Mouse (Mus musculus) heart, embryonic 10.5 days (tissue): ENCODE data around the gene Itga4. TPM values are rescaled to one million over a fixed set of nuclear protein-coding genes. Genes with fewer than 3 reads are reported as not detected.

Experiments used
- DNase-seq: peaks from one replicate; pipeline ENCODE4 v3.0.0-alpha.2; 2017; ENCODE audit warnings: low spot score
- H3K27ac ChIP-seq: fragments of 300-500 bp; sonication (generic); 2 replicates; pipeline ENCODE4 v1.5.1; 2016; ENCODE audit warnings: mild to moderate bottlenecking
- H3K27me3 ChIP-seq: fragments of 300-500 bp; sonication (generic); 2 replicates; pipeline ENCODE4 v1.6.1; 2016; ENCODE audit warnings: mild to moderate bottlenecking; ENCODE audit not compliant: poor library complexity, insufficient read depth, severe bottlenecking
- H3K36me3 ChIP-seq: fragments of 300-500 bp; sonication (generic); 2 replicates; pipeline ENCODE4 v1.6.1; 2016; ENCODE audit warnings: mild to moderate bottlenecking, moderate library complexity
- H3K4me1 ChIP-seq: fragments of 300-500 bp; sonication (generic); 2 replicates; pipeline ENCODE4 v1.6.1; 2016; ENCODE audit warnings: mild to moderate bottlenecking
- H3K4me3 ChIP-seq: fragments of 300-500 bp; sonication (generic); 2 replicates; pipeline ENCODE4 v1.5.1; 2016; ENCODE audit warnings: mild to moderate bottlenecking, moderate library complexity
- H3K9me3 ChIP-seq: fragments of 300-500 bp; sonication (generic); 2 replicates; pipeline ENCODE4 v1.6.1; 2016; ENCODE audit warnings: mild to moderate bottlenecking, moderate library complexity
- WGBS: fragments of 180-500 bp; shearing (Covaris S2); methylation state at CpG from one replicate; pipeline ENCODE4 v1.1.7; 2016; 5-methylcytosine and 5-hydroxymethylcytosine counted together
- polyA plus RNA-seq: library from polyadenylated mRNA; unstranded; fragments of >200 nt; fragmentation: Nextera tagmentation; extraction: Ambion mirVana; gene quantifications from 2 replicates; pipeline ENCODE4 v1.2.1, GENCODE M21; 2016

Gene Itga4
- polyA plus RNA-seq, 1 experiment from 2014 or later: 11.3 TPM

GRCm38 (mm10) chr2:79278581-79278980 lies 23.4 kb downstream of the Itga4 start:
- Histone ChIP-seq H3K4me3 (no peak overlapping the region), H3K9me3 (no peaks in the 10 kb centered on the region), H3K36me3 (no peaks in the 10 kb centered on the region), H3K4me1 (no peaks in the 10 kb centered on the region), H3K27ac (no peak overlapping the region), H3K27me3 (no peaks in the 10 kb centered on the region)
- DNase-seq: no peak

GRCm38 (mm10) chr2:79284206-79284605 lies 29.0 kb downstream of the Itga4 start:
- 89% methylated on average over 4 of the region's 4 CpGs for WGBS
- Histone ChIP-seq H3K27ac (no peak overlapping the region), H3K4me3 (no peak overlapping the region), H3K27me3 (no peaks in the 10 kb centered on the region), H3K4me1 (no peaks in the 10 kb centered on the region), H3K9me3 (no peaks in the 10 kb centered on the region), H3K36me3 (no peaks in the 10 kb centered on the region)
- no peak for DNase-seq

GRCm38 (mm10) chr2:79290149-79290548 lies 34.9 kb downstream of the Itga4 start:
- no peak for DNase-seq
- no peak overlapping the region for H3K4me3 ChIP-seq
- no peaks in the 10 kb centered on the region for H3K9me3 ChIP-seq
- no peaks in the 10 kb centered on the region for H3K36me3 ChIP-seq
- no peaks in the 10 kb centered on the region for H3K4me1 ChIP-seq
- 71% methylated on average over 1 of the region's 1 CpGs for WGBS
- no peak overlapping the region for H3K27ac ChIP-seq
- H3K27me3 ChIP-seq: no peaks in the 10 kb centered on the region

GRCm38 (mm10) chr2:79291922-79292321 lies 36.7 kb downstream of the Itga4 start:
- DNase-seq: no peak

GRCm38 (mm10) chr2:79292431-79292830 lies 37.2 kb downstream of the Itga4 start:
- no peak for DNase-seq
- H3K27ac ChIP-seq: no peak overlapping the region

More at GRCm38 (mm10) chr2:79291922-79292321, 36.7 kb downstream of the Itga4 start:
- Histone ChIP-seq H3K9me3 (no peaks in the 10 kb centered on the region), H3K4me3 (no peak overlapping the region), H3K27me3 (no peaks in the 10 kb centered on the region), H3K36me3 (no peaks in the 10 kb centered on the region), H3K4me1 (no peaks in the 10 kb centered on the region), H3K27ac (no peak overlapping the region)
- 77% methylated on average over 8 of the region's 8 CpGs for WGBS

GRCm38 (mm10) chr2:79302398-79302797 lies 47.2 kb downstream of the Itga4 start:
- no peak for DNase-seq
- no peaks in the 10 kb centered on the region for H3K27me3 ChIP-seq
- H3K27ac ChIP-seq: no peak overlapping the region
- no peaks in the 10 kb centered on the region for H3K36me3 ChIP-seq
- H3K4me1 ChIP-seq: no peaks in the 10 kb centered on the region
- H3K4me3 ChIP-seq: no peak overlapping the region
- H3K9me3 ChIP-seq: no peaks in the 10 kb centered on the region

More at GRCm38 (mm10) chr2:79292431-79292830, 37.2 kb downstream of the Itga4 start:
- 85% methylated on average over 6 of the region's 6 CpGs for WGBS
- no peaks in the 10 kb centered on the region for H3K36me3 ChIP-seq
- H3K4me1 ChIP-seq: no peaks in the 10 kb centered on the region
- no peaks in the 10 kb centered on the region for H3K27me3 ChIP-seq
- no peak overlapping the region for H3K4me3 ChIP-seq
- no peaks in the 10 kb centered on the region for H3K9me3 ChIP-seq

- WGBS: 80% methylated on average over 4 of the region's 4 CpGs
- no peak for DNase-seq
- Histone ChIP-seq H3K27ac (no peak overlapping the region), H3K4me1 (no peaks in the 10 kb centered on the region), H3K4me3 (no peak overlapping the region), H3K9me3 (no peaks in the 10 kb centered on the region), H3K27me3 (no peaks in the 10 kb centered on the region), H3K36me3 (no peaks in the 10 kb centered on the region)
Measured at GRCm38 (mm10) chr2:79307549-79307948, 52.3 kb downstream of the Itga4 start.

GRCm38 (mm10) chr2:79309454-79310118 lies 54.4 kb downstream of the Itga4 start:
- Histone ChIP-seq H3K27ac (no peak overlapping the region), H3K4me3 (no peak overlapping the region), H3K27me3 (no peaks in the 10 kb centered on the region), H3K36me3 (no peaks in the 10 kb centered on the region), H3K9me3 (no peaks in the 10 kb centered on the region), H3K4me1 (no peaks in the 10 kb centered on the region)
- no peak for DNase-seq
- 90% methylated on average over 13 of the region's 13 CpGs for WGBS

GRCm38 (mm10) chr2:79312499-79312898 lies 57.3 kb downstream of the Itga4 start:
- WGBS: 82% methylated on average over 4 of the region's 4 CpGs
- H3K4me3 ChIP-seq: no peak overlapping the region
- no peaks in the 10 kb centered on the region for H3K9me3 ChIP-seq

GRCm38 (mm10) chr2:79315108-79315507 lies 59.9 kb downstream of the Itga4 start:
- WGBS: 83% methylated on average over 4 of the region's 4 CpGs
- Histone ChIP-seq H3K36me3 (no peaks in the 10 kb centered on the region), H3K4me1 (no peaks in the 10 kb centered on the region), H3K27me3 (no peaks in the 10 kb centered on the region), H3K4me3 (no peak overlapping the region), H3K27ac (no peak overlapping the region), H3K9me3 (no peaks in the 10 kb centered on the region)
- DNase-seq: no peak

More at GRCm38 (mm10) chr2:79312499-79312898, 57.3 kb downstream of the Itga4 start:
- H3K4me1 ChIP-seq: no peaks in the 10 kb centered on the region
- DNase-seq: no peak
- no peaks in the 10 kb centered on the region for H3K36me3 ChIP-seq
- H3K27me3 ChIP-seq: no peaks in the 10 kb centered on the region
- no peak overlapping the region for H3K27ac ChIP-seq

GRCm38 (mm10) chr2:79316182-79316880 lies 61.1 kb downstream of the Itga4 start:
- H3K4me1 ChIP-seq: no peaks in the 10 kb centered on the region
- H3K9me3 ChIP-seq: no peaks in the 10 kb centered on the region
- H3K36me3 ChIP-seq: no peaks in the 10 kb centered on the region
- H3K27me3 ChIP-seq: no peaks in the 10 kb centered on the region
- no peak for DNase-seq
- 90% methylated on average over 9 of the region's 9 CpGs for WGBS
- no peak overlapping the region for H3K4me3 ChIP-seq
- H3K27ac ChIP-seq: no peak overlapping the region

GRCm38 (mm10) chr2:79328079-79328478 lies 72.9 kb downstream of the Itga4 start:
- no peaks in the 10 kb centered on the region for H3K4me1 ChIP-seq
- H3K4me3 ChIP-seq: no peak overlapping the region
- H3K27me3 ChIP-seq: no peaks in the 10 kb centered on the region
- H3K27ac ChIP-seq: no peak overlapping the region
- H3K36me3 ChIP-seq: no peaks in the 10 kb centered on the region
- no peak for DNase-seq
- WGBS: 62% methylated on average over 2 of the region's 2 CpGs
- no peaks in the 10 kb centered on the region for H3K9me3 ChIP-seq

GRCm38 (mm10) chr2:79334661-79335060 lies 79.4 kb downstream of the Itga4 start:
- no peaks in the 10 kb centered on the region for H3K9me3 ChIP-seq
- no peak overlapping the region for H3K27ac ChIP-seq
- H3K27me3 ChIP-seq: no peaks in the 10 kb centered on the region
- no peak overlapping the region for H3K4me3 ChIP-seq
- no peak for DNase-seq
- no peaks in the 10 kb centered on the region for H3K4me1 ChIP-seq
- H3K36me3 ChIP-seq: no peaks in the 10 kb centered on the region
